Mouse (Mus musculus): Measurements from ENCODE around the gene Eral1.
"Not testable (repeated sequence)": the region's sequence is repeated elsewhere in the genome, so short reads cannot be mapped to it uniquely, and the experiment has no call there.

Eral1 gene

DNA sequence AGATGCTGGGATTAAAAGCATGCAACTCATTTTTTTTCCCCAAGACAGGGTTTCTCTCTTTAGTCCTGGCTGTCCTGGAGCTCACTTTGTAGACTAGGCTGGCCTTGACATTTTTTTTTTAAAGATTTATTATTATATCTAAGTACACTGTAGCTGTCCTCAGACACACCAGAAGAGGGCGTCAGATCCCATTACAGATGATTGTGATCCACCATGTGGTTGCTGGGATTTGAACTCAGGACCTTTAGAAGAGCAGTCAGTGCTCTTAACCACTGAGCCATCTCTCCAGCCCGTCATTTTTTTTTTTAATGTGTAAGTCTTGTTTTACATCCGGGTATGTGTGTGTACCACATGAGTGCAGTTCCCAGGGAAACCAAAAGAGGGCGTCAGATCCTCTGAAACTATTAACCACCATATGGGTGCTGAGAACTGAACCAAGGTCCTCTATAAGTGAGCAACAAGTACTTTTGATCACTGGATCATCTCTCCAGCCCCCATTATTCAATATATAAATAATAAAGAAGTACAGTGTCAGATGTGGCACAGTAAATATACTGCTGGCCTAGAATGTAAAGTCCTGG is 37.8 kb downstream of the Eral1 start:
- not testable (repeated sequence) for ATAC-seq (ENCODE audit: insufficient number of reproducible peaks, low FRiP score, low TSS enrichment)

DNA sequence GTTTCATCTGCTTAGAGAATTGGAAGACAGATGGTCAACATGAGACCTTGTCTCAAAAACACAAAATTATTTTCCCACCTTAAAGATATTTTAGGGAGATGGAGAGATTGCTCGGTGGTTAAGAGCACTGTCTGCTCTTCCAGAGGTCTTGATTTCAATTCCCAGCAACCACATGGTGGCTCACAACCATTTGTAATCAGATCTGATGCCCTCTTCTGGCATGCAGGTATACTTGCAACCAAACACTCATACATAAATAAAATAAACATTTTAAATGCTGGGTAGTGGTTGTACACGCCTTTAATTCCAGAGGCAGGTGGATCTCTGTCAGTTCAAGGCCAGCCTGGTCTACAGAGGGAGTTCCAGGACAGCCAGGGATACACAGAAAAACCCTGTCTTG is 39.3 kb downstream of the Eral1 start:
- ATAC-seq (ENCODE audit: insufficient number of reproducible peaks, low FRiP score, low TSS enrichment) = no peak

DNA sequence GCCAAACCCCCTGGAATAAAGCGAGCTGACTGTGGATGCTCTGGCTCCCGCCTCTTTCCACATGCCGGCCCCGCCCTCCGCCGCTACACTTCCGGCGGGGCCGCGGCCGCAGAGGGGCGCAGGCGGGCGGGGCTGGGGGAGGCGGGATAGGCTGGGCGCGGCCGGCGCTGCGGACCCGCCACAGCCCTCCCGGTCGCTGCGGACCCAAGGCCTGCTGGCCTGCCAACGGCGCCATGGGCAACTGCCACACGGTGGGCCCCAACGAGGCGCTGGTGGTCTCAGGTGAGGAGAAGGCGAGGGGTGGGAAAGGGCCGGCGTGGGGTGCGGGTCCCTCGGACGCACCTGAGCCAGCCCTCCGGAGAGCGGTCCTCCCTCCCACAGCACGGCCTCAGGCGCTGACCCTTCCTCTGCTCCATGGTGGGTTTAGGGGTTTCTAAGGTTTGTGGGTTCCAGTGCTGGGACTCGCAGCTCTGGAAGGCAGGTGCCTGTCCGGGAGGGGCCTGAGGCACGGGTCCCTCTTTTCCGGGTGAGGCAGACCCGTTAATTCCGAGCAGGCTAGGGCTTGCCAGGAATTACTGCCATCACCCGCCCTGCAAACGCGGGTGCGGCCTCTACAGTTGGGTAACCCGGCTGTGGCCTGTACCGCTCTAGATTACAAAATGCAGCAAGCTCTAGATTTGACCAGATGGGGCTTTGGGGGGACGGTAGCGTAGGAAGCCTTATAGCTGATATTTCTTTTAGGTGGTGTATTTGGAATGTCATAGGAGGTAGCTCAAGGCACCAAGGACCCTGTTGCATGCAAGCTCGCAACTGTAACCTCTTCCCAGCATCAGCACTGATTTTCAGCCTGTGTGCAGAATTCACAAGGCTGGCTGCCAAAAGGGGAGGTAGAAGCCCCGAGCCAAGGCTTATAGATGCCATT is 42.1 kb downstream of the Eral1 start, which contains the start of gene Flot2:
Flot2 (plus strand) TSS at position 101 of the 922 bp plus-strand sequence.
- peak; percentile 52; the same call in 1 of the 2 replicates for ATAC-seq (ENCODE audit: insufficient number of reproducible peaks, low FRiP score, low TSS enrichment)

DNA sequence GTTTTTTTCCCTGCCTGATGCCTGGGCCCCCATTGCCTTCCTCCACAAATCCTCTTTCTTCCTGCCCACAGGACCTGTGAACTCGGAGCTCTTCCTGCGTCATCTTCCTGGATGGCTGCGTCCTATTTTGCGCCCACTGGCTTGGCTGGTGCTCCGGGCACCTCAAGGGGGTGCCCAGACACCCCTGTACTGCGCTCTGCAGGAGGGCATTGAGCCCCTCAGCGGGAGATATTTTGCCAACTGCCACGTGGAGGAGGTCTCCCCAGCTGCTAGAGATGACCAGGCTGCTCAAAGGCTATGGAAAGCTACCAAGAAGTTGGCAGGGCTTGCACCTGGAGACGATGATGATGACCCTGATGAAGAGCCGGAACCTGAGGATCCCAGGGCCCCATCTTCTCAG is 43.4 kb downstream of the Eral1 start:
- ATAC-seq (ENCODE audit: insufficient number of reproducible peaks, low FRiP score, low TSS enrichment) = no peak

DNA sequence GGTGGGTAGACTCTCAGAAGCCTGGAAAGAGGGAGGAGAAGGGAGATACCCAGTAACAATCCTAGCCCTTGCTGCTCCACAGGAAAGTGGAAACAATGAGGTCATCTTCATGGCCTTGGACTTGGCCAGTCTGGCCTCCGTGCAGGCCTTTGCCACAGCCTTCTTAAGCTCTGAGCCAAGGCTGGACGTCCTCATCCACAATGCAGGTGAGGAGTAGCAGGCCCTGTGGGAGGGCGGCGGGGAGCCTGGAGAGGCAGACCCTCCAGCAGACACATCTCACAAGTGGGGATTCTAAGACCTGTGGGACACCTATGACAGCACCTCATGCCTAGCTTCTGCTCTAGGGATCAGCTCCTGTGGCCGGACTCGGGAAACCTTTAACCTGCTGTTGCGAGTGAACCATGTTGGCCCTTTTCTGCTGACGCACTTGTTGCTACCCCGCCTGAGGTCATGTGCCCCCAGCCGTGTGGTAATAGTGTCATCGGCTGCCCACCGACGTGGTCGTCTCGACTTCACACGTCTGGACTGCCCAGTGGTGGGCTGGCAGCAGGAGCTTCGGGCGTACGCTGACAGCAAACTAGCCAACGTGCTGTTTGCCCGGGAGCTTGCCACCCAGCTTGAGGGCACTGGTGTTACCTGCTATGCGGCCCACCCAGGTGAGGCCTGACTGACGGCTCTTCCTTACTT is 46.1 kb downstream of the Eral1 start:
- ATAC-seq (ENCODE audit: insufficient number of reproducible peaks, low FRiP score, low TSS enrichment) = no peak

DNA sequence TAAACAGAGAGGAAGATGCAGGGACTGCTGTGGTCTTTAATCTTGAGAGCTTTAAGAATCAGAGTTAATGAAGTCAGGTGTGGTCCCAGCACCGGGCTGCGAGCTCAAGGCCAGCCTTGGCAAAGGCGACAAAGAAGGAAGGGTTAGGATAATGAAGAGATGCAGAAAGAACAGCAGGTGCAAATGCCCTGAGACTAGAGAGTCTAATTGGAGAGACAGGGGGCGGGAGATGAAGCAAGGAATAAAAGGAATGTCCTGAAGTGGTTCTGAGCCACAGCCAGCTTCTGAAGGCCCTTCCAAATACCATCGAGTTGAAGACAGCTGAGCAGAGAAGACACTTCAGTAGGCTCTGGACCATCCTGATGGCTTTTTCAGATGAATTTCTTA is 47.4 kb downstream of the Eral1 start:
- ATAC-seq (ENCODE audit: insufficient number of reproducible peaks, low FRiP score, low TSS enrichment) = no peak

DNA sequence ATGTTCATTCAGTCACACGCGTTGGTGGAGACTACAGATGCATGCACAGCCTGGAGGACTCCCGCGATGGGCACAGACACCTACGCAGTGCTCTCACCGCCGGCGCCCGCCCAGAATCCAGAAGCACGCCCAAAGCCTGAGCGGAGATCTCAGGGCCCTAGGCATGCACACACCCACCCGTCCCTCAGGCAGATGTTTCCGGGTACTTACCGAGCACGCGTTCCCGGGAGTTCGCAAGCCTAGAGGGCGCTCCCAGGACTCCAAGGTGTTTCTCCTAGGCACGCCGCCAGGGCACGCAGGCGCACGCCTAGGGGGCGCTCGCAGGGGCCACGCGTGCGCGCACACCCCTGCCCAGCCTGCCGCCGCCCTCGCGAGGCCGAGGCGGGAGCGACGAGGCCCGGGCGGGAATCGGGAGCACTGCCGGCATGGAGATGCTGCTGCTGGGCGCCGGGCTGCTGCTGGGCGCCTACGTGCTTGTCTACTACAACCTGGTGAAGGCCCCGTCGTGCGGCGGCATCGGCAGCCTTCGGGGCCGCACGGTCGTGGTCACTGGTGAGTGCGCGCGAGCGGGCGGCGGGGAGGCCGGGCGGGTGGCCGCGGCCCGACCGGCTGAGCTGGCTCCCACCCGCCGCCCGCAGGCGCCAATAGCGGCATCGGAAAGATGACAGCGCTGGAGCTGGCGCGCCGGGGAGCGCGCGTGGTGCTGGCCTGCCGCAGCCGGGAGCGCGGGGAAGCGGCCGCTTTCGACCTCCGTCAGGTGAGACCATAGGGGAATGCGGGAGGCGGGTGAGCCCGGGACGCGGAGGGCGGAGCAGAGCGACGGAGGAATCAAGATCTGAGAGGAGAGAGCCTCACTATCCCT is 48.0 kb downstream of the Eral1 start, which contains the start of gene Dhrs13:
Dhrs13 (plus strand) TSS at position 334 of the 862 bp plus-strand sequence.
- peak; percentile 67; the same call in 1 of the 2 replicates for ATAC-seq (ENCODE audit: insufficient number of reproducible peaks, low FRiP score, low TSS enrichment)

DNA sequence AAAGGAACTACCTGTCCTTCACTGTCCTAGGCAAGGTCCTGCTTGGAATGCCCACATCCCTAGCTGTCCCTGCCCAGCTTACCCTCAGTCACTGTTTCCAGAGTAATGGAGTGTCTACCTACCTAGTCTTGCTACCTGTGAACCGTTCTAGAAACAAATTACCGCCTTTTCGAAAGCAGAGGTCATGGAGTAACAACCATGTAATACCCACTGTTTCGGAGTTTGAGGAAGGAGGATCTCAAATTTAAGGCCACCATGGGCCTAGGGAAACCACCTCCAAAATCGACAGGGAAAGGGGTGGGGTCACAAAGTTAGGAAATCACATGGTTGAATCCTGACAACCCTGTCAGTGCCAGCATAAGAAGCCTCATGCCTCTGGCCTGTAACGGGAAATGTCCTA is 48.8 kb downstream of the Eral1 start:
- ATAC-seq (ENCODE audit: insufficient number of reproducible peaks, low FRiP score, low TSS enrichment) = no peak

DNA sequence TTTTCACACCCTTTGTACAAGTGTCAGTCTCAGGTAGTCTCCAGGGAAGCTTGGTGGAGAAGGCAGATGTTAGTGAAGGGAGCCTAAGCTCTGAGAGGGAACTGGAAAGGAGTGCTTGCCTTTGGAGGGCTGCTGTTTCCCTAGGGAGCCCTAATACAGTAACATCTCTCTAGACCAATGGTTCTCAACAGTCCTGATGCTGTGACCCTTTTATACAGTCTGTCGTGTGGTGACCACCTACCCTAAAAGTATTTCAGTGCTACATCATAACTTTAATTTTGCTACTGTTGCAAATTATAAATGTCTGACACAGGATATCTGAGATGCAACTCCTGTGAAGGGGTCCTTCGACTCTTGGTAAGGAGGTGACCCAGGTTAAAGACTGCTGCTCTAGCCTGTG is 49.6 kb downstream of the Eral1 start:
- ATAC-seq (ENCODE audit: insufficient number of reproducible peaks, low FRiP score, low TSS enrichment) = no peak

DNA sequence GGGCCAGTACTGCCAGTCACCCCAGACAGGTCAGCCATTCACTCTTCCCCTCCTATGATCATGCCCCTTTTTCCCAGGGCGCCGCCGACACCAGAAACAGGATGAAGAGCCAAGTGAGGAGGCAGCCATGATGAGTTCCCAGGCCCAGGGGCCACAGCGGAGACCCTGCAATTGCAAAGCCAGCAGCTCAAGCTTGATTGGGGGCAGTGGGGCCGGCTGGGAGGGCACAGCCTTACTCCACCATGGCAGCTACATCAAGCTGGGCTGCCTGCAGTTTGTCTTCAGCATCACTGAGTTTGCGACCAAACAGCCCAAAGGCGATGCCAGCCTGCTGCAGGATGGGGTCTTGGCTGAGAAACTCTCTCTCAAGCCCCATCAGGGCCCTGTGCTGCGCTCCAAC is 50.9 kb downstream of the Eral1 start:
- no peak for ATAC-seq (ENCODE audit: insufficient number of reproducible peaks, low FRiP score, low TSS enrichment)

DNA sequence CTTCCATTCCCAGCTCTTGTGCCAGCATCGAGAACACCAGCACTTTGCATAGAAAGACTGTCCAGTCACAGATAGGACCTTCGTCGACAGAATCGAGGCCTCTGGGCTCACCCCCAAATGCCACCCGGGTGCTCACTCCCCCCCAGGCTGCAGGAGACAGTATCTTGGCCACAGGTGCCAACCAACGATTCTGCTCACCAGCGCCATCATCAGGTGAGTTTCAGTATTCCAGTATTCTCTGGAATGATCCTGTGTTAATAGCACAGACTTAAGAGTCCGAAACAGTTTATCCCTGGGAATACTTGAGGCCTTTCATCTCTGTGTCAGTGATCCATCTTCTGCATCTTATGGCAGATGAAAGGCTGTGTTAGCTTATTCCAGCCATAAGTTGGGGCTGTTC is 56.6 kb downstream of the Eral1 start:
- ATAC-seq (ENCODE audit: insufficient number of reproducible peaks, low FRiP score, low TSS enrichment) = no peak

All from cerebellum, adult (tissue).